Mouse (Mus musculus) G1E (cell line): ENCODE measurements at regions not wholly inside any gene's neighbourhood (a gene's known extent, or its start where the extent isn't known, plus 50 kb on each side); places are given as distances from the start of the nearest gene placed in this dataset.
"Not testable (repeated sequence)": the region's sequence is repeated elsewhere in the genome, so short reads cannot be mapped to it uniquely, and the experiment has no call there.

Experiments
- ATAC-seq: 2 replicates; pipeline ENCODE4 v1.8.0; 2016; ENCODE audit warnings: mild to moderate bottlenecking; ENCODE audit not compliant: insufficient number of reproducible peaks, poor library complexity, low FRiP score, severe bottlenecking; ENCODE audit errors: extremely low read depth
- DNase-seq: peaks from one replicate; pipeline ENCODE4 v3.0.0; 2012; ENCODE audit warnings: low spot score
- H3K27me3 ChIP-seq: 2 replicates; pipeline ENCODE4 v1.6.1; 2012; ENCODE audit warnings: mild to moderate bottlenecking, low read length, inconsistent platforms; ENCODE audit not compliant: insufficient read depth
- H3K36me3 ChIP-seq: replicated peaks from 2 replicates; pipeline ENCODE3; 2012; ENCODE audit warnings: mild to moderate bottlenecking, inconsistent platforms
- H3K4me1 ChIP-seq: 2 replicates; pipeline ENCODE4 v1.6.1; 2012; ENCODE audit warnings: low read depth, low read length, inconsistent platforms, mixed read lengths; ENCODE audit not compliant: insufficient read depth
- H3K4me3 ChIP-seq: 2 replicates; pipeline ENCODE4 v1.5.1; 2012; ENCODE audit warnings: low read depth, mild to moderate bottlenecking, inconsistent platforms, low read length, moderate library complexity, mixed read lengths
- H3K9me3 ChIP-seq: replicated peaks from 2 replicates; pipeline ENCODE4 v1.6.1; 2012; ENCODE audit warnings: inconsistent platforms
- CTCF ChIP-seq: IDR thresholded peaks from 2 replicates; pipeline ENCODE4 v1.5.1; 2012; ENCODE audit warnings: low read depth, low read length, inconsistent platforms, mixed read lengths
- GATA1 ChIP-seq: IDR thresholded peaks from 2 replicates; pipeline ENCODE4 v1.6.1; 2012; ENCODE audit warnings: borderline replicate concordance, low read length, inconsistent platforms, mixed read lengths
- GATA2 ChIP-seq: IDR thresholded peaks from 2 replicates; pipeline ENCODE4 v1.6.1; 2012; ENCODE audit warnings: low read depth, low read length, inconsistent platforms, borderline replicate concordance
- POLR2AphosphoS5 ChIP-seq: IDR thresholded peaks from 2 replicates; pipeline ENCODE4 v1.6.1; 2012; ENCODE audit warnings: low read depth, low read length, inconsistent platforms; ENCODE audit not compliant: insufficient replicate concordance
- TAL1 ChIP-seq: conservative IDR thresholded peaks from 2 replicates; pipeline ENCODE4 v1.6.1; 2012; ENCODE audit warnings: low read depth, low read length, inconsistent platforms, mixed read lengths

DNA sequence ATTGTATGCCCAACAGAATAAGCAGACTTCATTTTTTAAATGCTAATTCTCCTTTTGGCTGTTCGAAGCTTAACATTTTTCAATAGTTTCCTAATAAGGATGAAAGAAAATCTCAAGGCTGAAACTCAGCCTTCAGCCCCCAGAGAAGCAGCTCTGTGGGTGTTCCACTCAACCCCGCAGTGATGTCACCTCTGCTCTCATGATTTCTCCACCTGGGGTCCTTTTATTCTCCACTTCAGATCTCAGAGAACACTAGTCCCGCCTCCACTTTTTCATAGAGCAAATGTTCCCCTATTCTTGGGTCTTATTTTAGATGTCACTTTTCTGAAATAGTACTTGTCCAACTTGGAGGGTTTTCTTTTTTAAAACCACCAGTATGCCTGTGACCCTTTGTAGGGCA lies 567.3 kb downstream of the Cntn3 start:
- Histone ChIP-seq H3K9me3 (peaks cover 4% of the 10 kb centered on the region; the same call in 1 of the 2 replicates), H3K36me3 (no peaks in the 10 kb centered on the region), H3K27me3 (no peaks in the 10 kb centered on the region), H3K4me1 (no peaks in the 10 kb centered on the region), H3K4me3 (no peak overlapping the region)
- TF ChIP-seq POLR2AphosphoS5 (no peak), GATA2 (no peak), CTCF (no peak), TAL1 (no peak), GATA1 (no peak)
- no peak for DNase-seq
- ATAC-seq = no peak

DNA sequence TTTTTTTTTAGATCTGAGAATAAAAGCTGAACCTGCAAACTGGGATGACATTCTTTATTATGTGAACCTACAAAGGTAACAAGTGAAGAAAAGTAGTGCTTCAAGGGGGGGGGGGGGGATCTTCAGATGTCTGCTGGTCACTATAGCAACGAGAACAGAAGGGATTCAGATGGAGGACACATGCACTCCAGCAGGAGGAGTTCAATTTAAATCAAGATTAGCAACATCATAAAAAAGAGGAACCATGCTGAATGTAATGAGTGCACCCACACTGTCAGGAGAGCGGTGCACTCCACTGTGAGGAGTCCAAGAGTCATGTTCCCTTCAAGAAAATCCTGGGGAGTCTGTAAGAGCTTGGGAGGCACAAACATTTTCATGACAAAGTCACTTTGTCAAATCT lies 574.7 kb downstream of the Cntn3 start:
- Histone ChIP-seq H3K27me3 (no peaks in the 10 kb centered on the region), H3K9me3 (peaks cover 4% of the 10 kb centered on the region; the same call in 1 of the 2 replicates), H3K4me1 (no peaks in the 10 kb centered on the region), H3K36me3 (no peaks in the 10 kb centered on the region), H3K4me3 (no peak overlapping the region)
- DNase-seq = no peak
- no peak for ATAC-seq
- no peak for TF ChIP-seq GATA2
- TF ChIP-seq POLR2AphosphoS5 = no peak
- no peak for TF ChIP-seq CTCF
- TF ChIP-seq TAL1 = no peak
- TF ChIP-seq GATA1 = no peak

DNA sequence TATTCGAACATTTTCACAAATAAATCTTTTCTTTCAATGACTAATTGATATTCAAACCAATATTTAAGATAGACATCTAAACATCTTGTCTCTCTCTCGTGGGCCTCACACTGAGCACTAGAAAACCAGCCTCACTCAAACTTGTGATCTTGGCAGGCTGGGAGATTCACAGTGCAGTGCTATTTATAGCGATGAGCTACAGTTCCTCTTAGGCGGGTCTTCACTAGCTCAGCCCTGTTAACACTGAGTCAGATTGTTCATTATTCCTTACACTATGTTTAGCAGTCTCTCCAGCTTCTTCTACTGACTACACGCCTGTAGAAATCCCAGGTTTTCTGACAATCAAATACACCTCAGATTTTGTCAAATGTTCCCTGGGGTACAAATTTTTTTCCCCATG lies 575.3 kb downstream of the Cntn3 start:
- TF ChIP-seq POLR2AphosphoS5 = no peak
- TF ChIP-seq CTCF = no peak
- no peak for TF ChIP-seq TAL1
- TF ChIP-seq GATA1 = no peak
- Histone ChIP-seq H3K4me3 (no peak overlapping the region), H3K9me3 (peaks cover 4% of the 10 kb centered on the region; the same call in 1 of the 2 replicates), H3K4me1 (no peaks in the 10 kb centered on the region), H3K36me3 (no peaks in the 10 kb centered on the region), H3K27me3 (no peaks in the 10 kb centered on the region)
- DNase-seq (no peak), ATAC-seq (no peak)

DNA sequence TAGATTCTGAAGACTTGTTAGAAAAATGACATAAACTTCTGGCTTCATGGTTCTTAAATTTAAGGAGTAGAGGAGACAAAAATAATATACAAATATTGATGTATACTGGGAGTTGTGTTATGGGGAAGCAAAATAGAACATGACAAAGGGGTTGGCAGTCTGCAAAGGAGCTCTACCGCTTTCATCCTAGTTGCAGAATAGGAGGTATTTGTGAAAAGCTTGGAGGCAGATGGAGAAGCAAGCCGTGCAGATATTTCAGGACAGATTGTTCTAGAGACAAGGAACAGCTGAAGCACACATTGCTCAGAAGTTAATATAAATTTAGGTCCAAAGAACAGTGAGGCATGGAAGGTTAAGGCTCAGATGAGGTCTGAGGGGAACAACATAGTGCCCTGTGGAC lies 580.1 kb downstream of the Cntn3 start:
- Histone ChIP-seq H3K36me3 (no peaks in the 10 kb centered on the region), H3K9me3 (no peaks in the 10 kb centered on the region; the same call in 1 of the 2 replicates), H3K4me3 (no peak overlapping the region), H3K27me3 (no peaks in the 10 kb centered on the region), H3K4me1 (no peaks in the 10 kb centered on the region)
- DNase-seq (no peak), ATAC-seq (no peak)
- TF ChIP-seq CTCF (no peak), TAL1 (no peak), GATA2 (no peak), POLR2AphosphoS5 (no peak), GATA1 (no peak)

DNA sequence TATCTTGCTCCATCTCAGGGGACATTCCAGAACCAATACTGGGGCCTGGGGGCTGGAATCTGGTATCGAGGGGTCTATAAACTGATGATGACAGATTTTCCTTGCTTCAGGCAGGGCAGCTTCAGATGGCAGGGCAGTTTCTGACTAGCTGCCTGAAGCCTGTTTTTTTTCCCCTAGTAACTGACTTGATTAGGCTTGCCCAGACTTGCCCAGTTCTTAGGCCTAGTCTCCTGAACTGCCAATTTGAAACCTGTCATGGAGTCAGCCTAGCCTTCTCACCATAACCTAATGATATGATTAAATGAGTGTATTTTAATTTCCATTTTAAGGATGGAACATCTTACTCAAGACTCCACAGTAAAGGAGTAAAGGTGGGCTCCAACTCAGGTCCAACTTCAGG lies 591.2 kb downstream of the Cntn3 start:
- TF ChIP-seq GATA1 (no peak), POLR2AphosphoS5 (no peak), TAL1 (no peak)
- no peak overlapping the region for H3K4me3 ChIP-seq
- DNase-seq (no peak), ATAC-seq (no peak)
- 0 out of 2 replicates have a peak, but pooled peaks cover 4% of the 10 kb centered on the region for H3K9me3 ChIP-seq
- no peaks in the 10 kb centered on the region for H3K27me3 ChIP-seq
- H3K36me3 ChIP-seq = no peaks in the 10 kb centered on the region
- H3K4me1 ChIP-seq = no peaks in the 10 kb centered on the region

DNA sequence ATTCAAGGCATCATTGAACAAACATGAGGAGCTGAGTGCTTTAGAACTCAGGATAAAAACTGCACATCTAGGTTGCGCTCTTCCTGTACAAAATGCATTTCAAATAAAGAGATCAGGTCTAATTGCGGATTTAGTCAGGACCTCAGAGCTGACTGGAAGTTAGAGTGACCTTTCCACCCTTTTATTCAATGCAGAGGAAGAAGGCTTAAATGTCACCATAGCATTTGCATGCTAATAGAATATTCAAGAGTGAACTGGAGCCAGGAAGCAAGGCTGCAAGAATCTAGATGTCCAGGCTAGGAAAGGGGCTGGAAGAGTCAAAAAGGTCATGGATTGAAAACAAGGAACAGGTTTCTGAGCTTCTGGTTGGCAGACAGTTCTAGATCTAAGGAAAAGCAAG lies 593.7 kb downstream of the Cntn3 start:
- ATAC-seq = no peak
- Histone ChIP-seq H3K27me3 (no peaks in the 10 kb centered on the region), H3K4me3 (no peak overlapping the region), H3K36me3 (no peaks in the 10 kb centered on the region), H3K9me3 (0 out of 2 replicates have a peak, but pooled peaks cover 2% of the 10 kb centered on the region), H3K4me1 (no peaks in the 10 kb centered on the region)
- no peak for TF ChIP-seq GATA2
- no peak for DNase-seq

DNA sequence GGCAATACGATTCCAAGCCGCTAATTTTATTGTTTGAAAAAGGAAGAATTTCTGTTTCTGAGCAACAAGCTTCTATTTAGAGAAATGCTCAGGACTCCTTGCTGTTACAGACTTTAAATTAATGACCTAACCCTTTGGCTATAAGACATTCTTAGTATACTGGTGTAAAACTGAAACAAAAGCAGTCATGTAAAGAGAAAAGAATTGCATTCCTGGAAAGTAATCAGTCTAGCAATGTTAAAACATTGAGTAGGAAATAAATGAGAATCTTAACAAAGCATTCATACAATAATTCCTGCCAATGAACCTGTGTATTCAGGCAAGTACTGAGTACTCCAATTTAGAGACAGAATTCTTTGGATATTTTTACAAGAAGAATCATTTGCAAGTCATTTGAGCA lies 587.2 kb upstream of the Pdzrn3 start:
- H3K36me3 ChIP-seq = no peaks in the 10 kb centered on the region
- H3K27me3 ChIP-seq = no peaks in the 10 kb centered on the region
- no peak overlapping the region for H3K4me3 ChIP-seq
- H3K4me1 ChIP-seq = no peaks in the 10 kb centered on the region
- ATAC-seq = no peak
- no peak for DNase-seq
- H3K9me3 ChIP-seq = no peaks in the 10 kb centered on the region
- no peak for TF ChIP-seq GATA1
- no peak for TF ChIP-seq POLR2AphosphoS5
- no peak for TF ChIP-seq TAL1

DNA sequence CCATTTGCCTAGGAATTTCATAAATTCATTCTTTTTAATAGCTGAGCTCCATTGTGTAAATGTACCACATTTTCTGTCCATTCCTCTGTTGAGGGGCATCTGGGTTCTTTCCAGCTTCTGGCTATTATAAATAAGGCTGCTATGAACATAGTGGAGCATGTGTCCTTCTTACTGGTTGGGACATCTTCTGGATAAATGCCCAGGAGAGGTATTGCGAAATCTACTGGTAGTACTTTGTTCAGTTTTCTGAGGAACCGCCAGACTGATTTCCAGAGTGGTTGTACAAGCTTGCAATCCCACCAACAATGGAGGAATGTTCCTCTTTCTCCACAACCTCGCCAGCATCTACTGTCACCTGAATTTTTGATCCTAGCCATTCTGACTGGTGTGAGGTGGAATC lies 583.8 kb upstream of the Pdzrn3 start:
- not testable (repeated sequence) for ATAC-seq, H3K9me3 ChIP-seq, H3K27me3 ChIP-seq, H3K36me3 ChIP-seq, DNase-seq, H3K4me1 ChIP-seq, H3K4me3 ChIP-seq
